8 mouse cellular contexts compared by ENCODE assay signal in the genomic region with DNA sequence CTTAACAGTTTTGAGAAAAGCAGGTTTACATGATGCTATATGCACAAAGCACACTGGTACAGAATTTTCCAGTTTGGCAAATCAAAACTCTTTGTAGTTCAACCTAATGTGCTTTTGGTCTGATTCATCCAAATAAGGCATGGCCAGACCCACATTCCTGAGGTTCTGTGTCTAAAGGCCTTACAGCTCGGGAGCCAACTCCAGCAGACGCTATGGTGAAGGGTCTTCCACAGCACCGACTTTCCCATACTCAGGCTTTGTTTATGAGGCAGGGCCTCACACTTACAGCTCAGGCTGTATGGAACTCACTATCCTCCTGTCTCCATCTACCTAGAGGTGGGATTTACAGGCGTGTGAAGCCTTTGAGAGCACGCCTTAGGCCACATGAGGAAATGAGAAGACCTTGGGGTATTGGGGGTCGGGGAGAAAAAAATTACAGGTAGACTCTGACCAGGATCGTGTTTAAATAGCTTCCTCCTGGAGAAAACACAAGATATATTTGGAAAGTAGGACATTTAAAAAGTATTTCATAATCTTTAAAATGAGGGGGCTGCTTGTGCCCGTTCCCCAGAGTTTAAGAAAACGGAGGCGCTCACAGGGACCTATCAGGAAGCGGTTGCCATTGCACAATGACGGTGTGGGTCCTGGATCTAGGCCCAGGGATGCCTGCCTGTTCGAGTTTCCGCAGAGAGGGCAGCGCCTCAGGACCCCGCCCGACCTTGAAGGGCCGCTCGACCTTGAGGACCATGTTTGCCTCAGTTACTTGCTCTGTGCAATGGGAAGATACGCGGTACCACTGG. TPM values are rescaled to one million over a fixed set of nuclear protein-coding genes. Genes with fewer than 3 reads are reported as not detected.
DNase-seq lines count a peak whose midpoint lies in the region; ATAC-seq and TF ChIP-seq lines count a peak whose summit lies in the region.

A gene (plus strand): TSS at position 693 of the 800 bp plus-strand sequence.

- peak; percentile 38 for ATAC-seq in intestine, postnatal 0 days
- peak; percentile 59 for ATAC-seq in liver, postnatal 0 days

- H3K4me3 ChIP-seq in E14TG2a.4 (replicated peaks; ENCODE audit: low read length): peak within 1 kb of the TSS; percentile 98
- H3K4me3 ChIP-seq in intestine, postnatal 0 days (ENCODE audit: low read depth, low read length): peak within 1 kb of the TSS; percentile 66
- H3K4me3 ChIP-seq in liver, postnatal 0 days (ENCODE audit: low read depth, low read length): peak within 1 kb of the TSS; percentile 92
- H3K4me3 ChIP-seq in olfactory bulb, adult 2 months (ENCODE audit: insufficient read depth, low read depth, low read length): peak within 1 kb of the TSS; percentile 87

- peaks cover 65% of the 10 kb centered on the region for H3K4me1 ChIP-seq in E14TG2a.4 (replicated peaks; ENCODE audit: low read depth, low read length)
- H3K4me1 ChIP-seq in intestine, postnatal 0 days (replicated peaks; ENCODE audit: control insufficient read depth, insufficient read depth, low read length): no peaks in the 10 kb centered on the region
- peaks cover 25% of the 10 kb centered on the region for H3K4me1 ChIP-seq in liver, postnatal 0 days (ENCODE audit: insufficient read depth)
- peaks cover 19% of the 10 kb centered on the region for H3K4me1 ChIP-seq in olfactory bulb, adult 2 months (ENCODE audit: control insufficient read depth, insufficient read depth, low read length)

- no peak for TF ChIP-seq CTCF in E14TG2a.4 (conservative IDR thresholded peaks at IDR 0.05; ENCODE audit: low read length)
- no peak for TF ChIP-seq CTCF in intestine, postnatal 0 days (IDR thresholded peaks at IDR 0.05; ENCODE audit: low read depth)
- TF ChIP-seq CTCF in liver, postnatal 0 days (IDR thresholded peaks at IDR 0.05; ENCODE audit: low read depth): no peak
- no peak for TF ChIP-seq CTCF in olfactory bulb, adult 2 months (IDR thresholded peaks at IDR 0.05; ENCODE audit: insufficient read depth, low read depth, low read length)

- H3K27me3 ChIP-seq in E14TG2a.4 (ENCODE audit: insufficient read depth, low read length): no peaks in the 10 kb centered on the region
- H3K27me3 ChIP-seq in intestine, postnatal 0 days (replicated peaks; ENCODE audit: control insufficient read depth, insufficient read depth, low read length): no peaks in the 10 kb centered on the region
- H3K27me3 ChIP-seq in liver, postnatal 0 days (ENCODE audit: insufficient read depth, low read length): no peaks in the 10 kb centered on the region

- peaks cover 36% of the 10 kb centered on the region for H3K36me3 ChIP-seq in E14TG2a.4 (ENCODE audit: insufficient read depth, low read length)
- H3K36me3 ChIP-seq in intestine, postnatal 0 days (ENCODE audit: control insufficient read depth, insufficient read depth): peaks cover 15% of the 10 kb centered on the region
- peaks cover 20% of the 10 kb centered on the region for H3K36me3 ChIP-seq in liver, postnatal 0 days (replicated peaks; ENCODE audit: insufficient read depth, low read length)

- H3K9ac ChIP-seq in intestine, postnatal 0 days (ENCODE audit: low read depth, low read length): peak within 1 kb of the TSS; percentile 85
- H3K9ac ChIP-seq in liver, postnatal 0 days (replicated peaks): peak within 1 kb of the TSS; percentile 94

- TF ChIP-seq POLR2A in olfactory bulb, adult 2 months (IDR thresholded peaks at IDR 0.05; ENCODE audit: insufficient read depth, low read depth, low read length): no peak

- peaks cover under 1% of the 10 kb centered on the region; the same call in 1 of the 2 replicates for H3K9me3 ChIP-seq in E14TG2a.4 (ENCODE audit: low read length)
- no peaks in the 10 kb centered on the region for H3K9me3 ChIP-seq in intestine, postnatal 0 days (ENCODE audit: control insufficient read depth)
- peaks cover 4% of the 10 kb centered on the region for H3K9me3 ChIP-seq in liver, postnatal 0 days (ENCODE audit: low read length)

- H3K27ac ChIP-seq in intestine, postnatal 0 days (ENCODE audit: low read depth, low read length): peak within 1 kb of the TSS; percentile 98
- peak within 1 kb of the TSS; percentile 99 for H3K27ac ChIP-seq in liver, postnatal 0 days (ENCODE audit: low read depth)
- peak within 1 kb of the TSS; percentile 99 for H3K27ac ChIP-seq in olfactory bulb, adult 2 months (ENCODE audit: insufficient read depth, low read depth, low read length)

- DNase-seq in 3T3-L1 (ENCODE audit: low read depth, low spot score): peak; percentile 87
- peak; percentile 43 for DNase-seq in embryo, embryonic 10 days (ENCODE audit: low spot score)
- DNase-seq in gonadal fat pad, adult 2 months (ENCODE audit: low read depth): no peak
- no peak for DNase-seq in liver, postnatal 0 days
- DNase-seq in frontal cortex, postnatal 36 days (ENCODE audit: low spot score in 2 of 2): no peak

- peak within 1 kb of the TSS; percentile 66 for H3K4me2 ChIP-seq in intestine, postnatal 0 days (replicated peaks; ENCODE audit: low read depth)
- H3K4me2 ChIP-seq in liver, postnatal 0 days (ENCODE audit: low read depth, low read length): peak within 1 kb of the TSS; percentile 97

- 8% methylated on average over 21 of the region's 21 CpGs for WGBS in intestine, postnatal 0 days
- 9% methylated on average over 21 of the region's 21 CpGs for WGBS in liver, postnatal 0 days (ENCODE audit: insufficient replicate concordance)
- 16% methylated on average over 21 of the region's 21 CpGs for WGBS in olfactory bulb, adult 2 months

- no peak for TF ChIP-seq EP300 in liver, postnatal 0 days (IDR thresholded peaks at IDR 0.05; ENCODE audit: low read depth)

RNA-seq across cellular contexts. Expression of the gene that starts here (rescaled TPM):
- 875 and 1,261 TPM in 2 replicates for polyA plus RNA-seq in gonadal fat pad, adult 2 months (2012; rRNA removed)
- polyA plus RNA-seq in intestine, postnatal 0 days (2015; fragmentation: Nextera tagmentation; extraction: Ambion mirVana): 3,711 and 4,178 TPM in 2 replicates
- polyA plus RNA-seq in liver, postnatal 0 days (2015; fragmentation: Nextera tagmentation; extraction: Ambion mirVana): 2,313 and 2,332 TPM in 2 replicates
- polyA plus RNA-seq in olfactory bulb, adult 2 months (2012; ENCODE audit: insufficient read depth, insufficient read length, low replicate concordance, missing spikeins): 1,597 TPM in 1 of 2 replicates, not detected in the other

Comparison
In these comparisons a context has a peak if more than half of its experiments do, and no peak if none do; other contexts are left out.
1. DNase-seq: peak in 3T3-L1 (single experiment) and embryo, embryonic 10 days (single experiment); none in gonadal fat pad, adult 2 months (single experiment), liver, postnatal 0 days (single experiment) and frontal cortex, postnatal 36 days (0 of 2).
2. Peak in every context shown above with its lines, with median percentiles within 50 percentile points of each other: H3K4me3 ChIP-seq and H3K27ac ChIP-seq.